Mouse (Mus musculus): Measurements from ENCODE around the gene Gna15. TPM values are rescaled to one million over a fixed set of nuclear protein-coding genes. Genes with fewer than 3 reads are reported as not detected.

Gene Gna15
- polyA plus RNA-seq, 1 experiment from 2014 or later, result 0.63 TPM

DNA sequence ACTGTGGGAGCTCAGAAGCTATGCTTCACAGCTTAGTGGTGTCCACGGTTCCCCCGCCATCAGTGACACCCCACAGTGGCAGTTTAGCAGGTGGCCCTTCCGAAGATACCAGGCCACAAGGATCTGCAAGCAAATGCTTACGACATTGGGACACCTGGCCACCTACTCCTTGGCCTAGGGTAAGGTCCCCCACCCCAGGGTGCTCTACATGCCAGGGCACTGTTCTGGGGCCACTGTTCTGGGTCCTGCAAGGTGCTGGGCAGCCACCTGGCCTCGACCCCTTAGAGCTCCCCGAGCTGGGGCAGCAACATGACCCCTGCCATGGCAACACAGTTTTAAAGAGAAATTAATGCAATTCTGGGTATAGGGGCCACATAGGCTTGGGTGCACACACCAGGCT is 28.9 kb downstream of the Gna15 start:
- H3K4me3 ChIP-seq, result peak overlapping the region; percentile 84
- peak overlapping the region; percentile 85 for H3K27ac ChIP-seq
- no peaks in the 10 kb centered on the region for H3K9me3 ChIP-seq
- peaks cover 48% of the 10 kb centered on the region for H3K4me1 ChIP-seq (replicated peaks)
- no peak for DNase-seq (ENCODE audit: low spot score)
- 78% methylated on average over 6 of the region's 6 CpGs for WGBS
- H3K36me3 ChIP-seq, result peaks cover 41% of the 10 kb centered on the region
- H3K27me3 ChIP-seq (ENCODE audit: insufficient read depth, poor library complexity, severe bottlenecking), result no peaks in the 10 kb centered on the region

DNA sequence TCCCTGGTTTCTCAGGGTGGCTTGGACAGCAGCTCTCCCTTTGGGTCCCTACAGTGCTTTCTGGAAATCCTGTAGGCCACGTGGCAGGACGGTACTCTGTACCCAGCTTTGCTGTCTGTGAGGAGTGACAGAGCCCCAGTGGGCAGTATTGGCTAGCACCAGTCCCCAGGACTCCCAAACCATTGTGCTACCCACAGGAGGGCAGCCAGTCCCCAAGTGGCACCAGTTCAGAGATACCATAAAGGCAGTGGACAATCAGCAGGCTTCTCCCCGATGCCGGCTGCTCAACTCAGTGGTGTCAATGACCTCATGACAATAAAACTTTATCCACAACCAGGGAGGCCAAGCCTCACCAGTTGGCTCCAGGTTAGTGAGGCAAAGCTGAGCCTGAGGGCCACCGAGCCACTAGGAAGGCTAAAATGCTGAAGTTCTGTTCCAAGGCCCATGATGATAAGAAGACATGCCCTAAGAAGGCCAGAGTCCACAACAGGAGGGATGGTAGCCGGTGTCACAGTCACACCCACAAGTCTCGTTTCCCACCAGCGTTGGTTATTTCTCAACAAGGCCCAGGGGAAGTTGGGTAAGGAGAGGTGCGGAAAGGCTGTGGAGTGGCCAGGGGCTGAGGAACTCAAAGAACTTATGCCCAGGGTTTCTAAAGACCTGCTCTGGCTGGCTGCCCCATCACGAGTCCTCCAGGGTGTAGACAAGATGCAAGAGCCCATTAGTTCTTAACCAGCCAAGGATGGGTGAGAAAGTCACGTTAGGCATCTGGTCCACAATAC is 29.6 kb downstream of the Gna15 start:
- peak overlapping the region; percentile 84 for H3K4me3 ChIP-seq
- peaks cover 47% of the 10 kb centered on the region for H3K4me1 ChIP-seq (replicated peaks)
- H3K27me3 ChIP-seq (ENCODE audit: insufficient read depth, poor library complexity, severe bottlenecking), result no peaks in the 10 kb centered on the region
- WGBS, result 91% methylated on average over 11 of the region's 11 CpGs
- DNase-seq (ENCODE audit: low spot score), result no peak
- H3K27ac ChIP-seq, result no peak overlapping the region
- no peaks in the 10 kb centered on the region for H3K9me3 ChIP-seq
- H3K36me3 ChIP-seq, result peaks cover 48% of the 10 kb centered on the region

DNA sequence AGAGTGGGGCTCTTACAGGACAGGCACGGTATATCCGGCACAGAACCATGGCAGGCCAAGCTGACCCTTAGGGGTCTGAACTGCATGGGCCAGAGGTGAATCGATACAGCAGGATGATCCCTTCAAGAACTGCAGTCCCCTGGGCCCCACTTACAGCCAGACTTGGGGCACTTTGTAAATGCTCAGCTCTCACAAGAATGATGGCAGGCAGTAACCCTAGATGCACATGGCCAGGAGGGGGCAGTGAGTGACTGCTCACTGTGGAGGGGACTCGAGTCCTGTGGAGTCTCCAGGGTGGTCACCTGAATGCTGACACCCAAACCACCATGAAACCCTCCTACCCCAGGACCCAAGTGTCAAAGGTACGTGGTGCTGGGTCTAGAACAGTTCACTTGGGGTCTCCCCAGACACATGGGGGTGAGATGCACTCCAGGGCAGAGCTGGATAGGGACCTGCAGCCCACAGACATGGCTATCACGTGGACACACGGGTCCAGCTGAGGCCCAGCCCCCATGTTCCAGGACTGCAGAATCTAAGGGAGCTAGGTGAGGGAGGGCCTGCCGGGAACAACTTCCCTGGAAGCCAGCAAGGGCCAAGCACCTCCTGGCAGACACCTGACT is 30.3 kb downstream of the Gna15 start:
- Histone ChIP-seq H3K4me3 (no peak overlapping the region), H3K4me1 (replicated peaks) (peaks cover 41% of the 10 kb centered on the region), H3K27me3 (ENCODE audit: insufficient read depth, poor library complexity, severe bottlenecking) (no peaks in the 10 kb centered on the region), H3K36me3 (peaks cover 55% of the 10 kb centered on the region), H3K27ac (no peak overlapping the region), H3K9me3 (no peaks in the 10 kb centered on the region)
- WGBS, result 88% methylated on average over 8 of the region's 8 CpGs
- DNase-seq (ENCODE audit: low spot score), result no peak

DNA sequence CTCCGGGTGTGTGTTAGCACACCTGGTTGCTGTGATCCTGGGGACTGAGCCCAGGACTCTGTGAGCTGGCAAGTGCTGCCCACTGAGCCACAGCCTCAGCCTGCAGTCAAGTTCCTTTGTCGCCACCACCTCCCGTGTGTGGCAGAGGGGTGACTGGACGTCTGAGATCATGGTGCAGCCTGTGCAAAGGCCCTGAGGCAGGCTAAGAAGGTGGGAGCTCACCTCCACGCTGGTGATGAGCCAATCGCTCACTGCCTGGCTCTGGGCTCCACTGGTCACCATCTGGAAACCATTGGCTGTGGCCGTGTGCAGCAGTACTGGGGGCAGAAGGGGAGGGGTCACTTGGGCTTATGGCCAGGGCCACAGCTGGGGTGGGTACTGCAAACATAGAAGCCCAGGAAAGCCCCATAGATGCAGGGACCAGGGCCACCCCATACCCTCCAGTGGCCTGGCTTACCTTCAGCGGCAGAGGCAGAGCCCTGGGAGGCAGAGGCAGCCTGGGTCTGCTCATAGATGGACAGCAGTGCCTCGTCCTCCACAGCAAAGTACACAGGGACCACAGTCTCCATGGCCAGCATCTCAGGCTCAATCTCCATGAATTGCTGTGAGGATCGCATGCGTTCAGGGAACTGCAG is 31.3 kb downstream of the Gna15 start:
- H3K27ac ChIP-seq, result no peak overlapping the region
- 91% methylated on average over 11 of the region's 11 CpGs for WGBS

DNA sequence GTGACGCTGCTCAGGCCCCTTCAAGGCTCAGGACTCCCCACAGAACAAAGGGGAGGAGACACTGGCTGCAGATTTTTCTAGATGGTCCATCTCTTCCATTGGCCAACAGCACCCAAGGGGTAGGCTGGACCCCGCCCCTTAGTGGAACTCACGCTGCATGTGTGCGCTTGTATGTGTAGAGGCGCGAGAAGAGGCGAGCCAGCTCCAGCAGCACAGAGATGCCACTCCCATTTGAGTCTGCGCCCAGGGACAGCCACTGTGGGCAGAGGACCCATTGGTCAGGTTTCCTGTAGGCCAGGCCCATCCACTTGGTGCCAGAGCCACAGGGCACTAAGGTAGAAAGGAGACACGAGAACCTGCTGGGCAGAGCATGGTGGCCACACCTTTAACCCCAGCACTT is 33.0 kb downstream of the Gna15 start:
- Histone ChIP-seq H3K9me3 (no peaks in the 10 kb centered on the region), H3K4me1 (replicated peaks) (peaks cover 32% of the 10 kb centered on the region), H3K36me3 (peaks cover 82% of the 10 kb centered on the region), H3K4me3 (no peak overlapping the region), H3K27me3 (ENCODE audit: insufficient read depth, poor library complexity, severe bottlenecking) (no peaks in the 10 kb centered on the region), H3K27ac (no peak overlapping the region)
- WGBS, result 93% methylated on average over 9 of the region's 9 CpGs
- DNase-seq (ENCODE audit: low spot score), result no peak

More for the DNA sequence above, 31.3 kb downstream of the Gna15 start:
- H3K27me3 ChIP-seq (ENCODE audit: insufficient read depth, poor library complexity, severe bottlenecking), result no peaks in the 10 kb centered on the region
- H3K4me3 ChIP-seq, result peak overlapping the region; percentile 25; the same call in 1 of the 2 replicates
- H3K4me1 ChIP-seq (replicated peaks), result peaks cover 32% of the 10 kb centered on the region
- no peak for DNase-seq (ENCODE audit: low spot score)
- H3K36me3 ChIP-seq, result peaks cover 65% of the 10 kb centered on the region
- no peaks in the 10 kb centered on the region for H3K9me3 ChIP-seq

DNA sequence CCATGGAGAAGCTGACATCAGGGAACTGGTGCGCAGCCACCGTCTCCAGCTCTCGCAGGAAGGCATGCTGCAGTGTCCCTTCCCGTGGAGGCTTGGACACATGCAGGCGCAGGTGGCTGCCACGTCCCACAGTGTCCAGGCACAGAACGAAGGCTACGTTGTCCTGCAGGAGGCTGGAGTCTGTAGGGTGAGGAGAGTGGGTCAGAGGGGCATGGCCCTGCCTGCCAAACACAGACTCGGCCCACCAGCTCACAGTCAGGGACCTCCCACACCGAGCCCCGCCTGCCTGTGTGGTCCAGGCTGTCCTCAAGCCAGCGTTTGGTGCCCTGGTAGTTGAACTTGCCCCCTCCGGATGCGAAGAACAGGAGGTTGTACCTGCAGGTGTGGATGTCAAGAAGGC is 34.1 kb downstream of the Gna15 start:
- H3K9me3 ChIP-seq, result no peaks in the 10 kb centered on the region
- H3K27ac ChIP-seq, result no peak overlapping the region
- H3K4me1 ChIP-seq (replicated peaks), result peaks cover 27% of the 10 kb centered on the region
- no peak overlapping the region for H3K4me3 ChIP-seq
- no peaks in the 10 kb centered on the region for H3K27me3 ChIP-seq (ENCODE audit: insufficient read depth, poor library complexity, severe bottlenecking)
- H3K36me3 ChIP-seq, result peaks cover 84% of the 10 kb centered on the region
- no peak for DNase-seq (ENCODE audit: low spot score)
- 85% methylated on average over 14 of the region's 14 CpGs for WGBS

DNA sequence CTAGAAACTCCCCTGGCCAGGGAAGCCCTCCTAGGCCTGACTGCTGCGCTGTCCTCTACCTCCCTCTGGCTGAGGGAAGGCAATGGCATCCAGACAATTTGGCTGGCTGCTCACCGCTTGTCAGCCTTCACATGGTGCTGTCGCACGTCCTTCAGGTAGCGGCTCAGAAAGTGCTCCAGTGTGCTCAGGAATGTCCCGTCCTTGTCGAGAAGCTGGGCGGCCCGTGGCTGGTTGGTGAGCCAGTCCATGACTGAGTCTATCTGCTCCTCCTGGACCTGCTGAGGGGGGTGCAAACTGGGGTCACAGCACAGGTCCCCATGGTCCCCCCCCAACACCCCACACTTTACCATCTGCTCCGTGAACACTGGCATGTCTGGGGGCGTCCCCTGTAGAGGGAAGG is 35.9 kb downstream of the Gna15 start:
- Histone ChIP-seq H3K27ac (no peak overlapping the region), H3K36me3 (peaks cover 73% of the 10 kb centered on the region), H3K27me3 (ENCODE audit: insufficient read depth, poor library complexity, severe bottlenecking) (no peaks in the 10 kb centered on the region), H3K9me3 (no peaks in the 10 kb centered on the region), H3K4me3 (no peak overlapping the region), H3K4me1 (replicated peaks) (peaks cover 22% of the 10 kb centered on the region)
- no peak for DNase-seq (ENCODE audit: low spot score)
- 88% methylated on average over 11 of the region's 11 CpGs for WGBS

DNA sequence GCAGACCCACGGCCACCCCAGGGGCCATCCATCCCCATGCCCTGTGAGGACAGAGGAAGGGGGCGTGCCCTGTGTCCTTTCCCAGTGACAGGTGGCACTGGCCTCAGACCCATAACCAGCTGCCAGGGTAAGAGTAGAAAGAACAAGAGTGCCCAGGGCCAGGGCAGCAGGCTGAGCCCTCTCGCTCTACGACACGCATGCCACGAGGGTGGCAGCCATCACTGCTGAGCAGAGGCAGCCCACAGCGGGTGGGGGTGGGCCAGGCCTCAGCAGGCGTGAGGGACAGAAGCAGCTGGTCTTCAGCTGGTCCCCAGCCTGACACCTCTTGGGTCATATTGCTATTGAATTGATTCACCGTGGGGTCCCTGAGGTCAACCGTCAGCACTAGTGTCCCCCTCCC is 37.5 kb downstream of the Gna15 start:
- 83% methylated on average over 10 of the region's 10 CpGs for WGBS
- peaks cover 36% of the 10 kb centered on the region for H3K4me1 ChIP-seq (replicated peaks)
- H3K27ac ChIP-seq, result no peak overlapping the region
- H3K9me3 ChIP-seq, result no peaks in the 10 kb centered on the region
- peaks cover 15% of the 10 kb centered on the region for H3K27me3 ChIP-seq (ENCODE audit: insufficient read depth, poor library complexity, severe bottlenecking)
- H3K36me3 ChIP-seq, result peaks cover 57% of the 10 kb centered on the region
- H3K4me3 ChIP-seq, result no peak overlapping the region
- DNase-seq (ENCODE audit: low spot score), result no peak

DNA sequence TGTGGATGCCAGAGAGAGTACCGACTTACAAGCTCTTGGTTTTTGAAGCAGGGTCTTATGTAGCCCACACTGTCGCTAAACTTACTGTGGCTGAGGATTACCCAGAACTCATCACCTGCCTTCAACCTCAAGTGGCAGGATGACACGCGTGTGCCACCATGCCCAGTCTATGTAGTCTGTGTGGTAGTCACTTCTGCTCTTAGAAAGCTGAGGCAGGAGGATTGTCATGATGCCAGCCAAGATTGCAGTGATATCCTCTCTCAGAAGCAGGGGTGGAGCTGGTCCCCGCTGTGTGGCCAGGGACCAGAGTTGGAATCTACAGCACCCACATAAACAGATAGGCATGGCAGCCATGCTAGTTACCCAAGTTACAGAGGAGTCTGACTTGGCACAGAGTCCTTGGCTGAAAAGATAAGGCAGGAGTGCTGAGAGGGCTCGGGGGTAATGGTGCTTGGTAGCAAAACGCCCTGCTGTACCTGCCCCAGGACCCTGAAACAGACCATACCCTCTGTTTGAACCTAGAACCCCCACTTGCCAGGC is 38.5 kb downstream of the Gna15 start:
- no peak overlapping the region for H3K27ac ChIP-seq
- no peak overlapping the region for H3K4me3 ChIP-seq
- no peaks in the 10 kb centered on the region for H3K9me3 ChIP-seq
- WGBS, result 76% methylated on average over 7 of the region's 7 CpGs
- H3K36me3 ChIP-seq, result peaks cover 48% of the 10 kb centered on the region
- no peak for DNase-seq (ENCODE audit: low spot score)
- peaks cover 42% of the 10 kb centered on the region for H3K4me1 ChIP-seq (replicated peaks)
- H3K27me3 ChIP-seq (ENCODE audit: insufficient read depth, poor library complexity, severe bottlenecking), result peaks cover 24% of the 10 kb centered on the region

DNA sequence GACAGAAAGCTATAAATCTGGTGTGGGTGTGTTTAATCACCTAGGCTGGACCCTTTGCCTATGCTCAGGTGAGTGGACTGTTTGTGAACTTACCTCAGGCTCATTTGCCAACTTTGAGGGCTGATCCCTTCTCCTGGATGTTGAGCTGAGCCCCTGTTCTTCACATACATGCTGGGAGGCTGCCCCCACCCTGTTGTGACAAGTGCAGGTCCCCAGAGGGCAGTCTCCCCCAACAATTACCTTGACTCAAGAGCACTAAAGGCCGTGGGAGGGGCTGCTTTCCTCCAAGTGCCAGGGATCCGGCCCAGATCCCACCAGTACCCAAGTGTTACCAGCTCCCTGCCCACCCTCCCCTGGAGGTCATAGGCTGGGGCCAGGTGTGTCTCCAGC is 39.0 kb downstream of the Gna15 start:
- H3K36me3 ChIP-seq, result peaks cover 43% of the 10 kb centered on the region
- H3K27ac ChIP-seq, result no peak overlapping the region
- H3K4me1 ChIP-seq (replicated peaks), result peaks cover 46% of the 10 kb centered on the region
- 44% methylated on average over 2 of the region's 2 CpGs for WGBS
- no peak for DNase-seq (ENCODE audit: low spot score)
- peaks cover 29% of the 10 kb centered on the region for H3K27me3 ChIP-seq (ENCODE audit: insufficient read depth, poor library complexity, severe bottlenecking)
- no peak overlapping the region for H3K4me3 ChIP-seq
- H3K9me3 ChIP-seq, result no peaks in the 10 kb centered on the region

DNA sequence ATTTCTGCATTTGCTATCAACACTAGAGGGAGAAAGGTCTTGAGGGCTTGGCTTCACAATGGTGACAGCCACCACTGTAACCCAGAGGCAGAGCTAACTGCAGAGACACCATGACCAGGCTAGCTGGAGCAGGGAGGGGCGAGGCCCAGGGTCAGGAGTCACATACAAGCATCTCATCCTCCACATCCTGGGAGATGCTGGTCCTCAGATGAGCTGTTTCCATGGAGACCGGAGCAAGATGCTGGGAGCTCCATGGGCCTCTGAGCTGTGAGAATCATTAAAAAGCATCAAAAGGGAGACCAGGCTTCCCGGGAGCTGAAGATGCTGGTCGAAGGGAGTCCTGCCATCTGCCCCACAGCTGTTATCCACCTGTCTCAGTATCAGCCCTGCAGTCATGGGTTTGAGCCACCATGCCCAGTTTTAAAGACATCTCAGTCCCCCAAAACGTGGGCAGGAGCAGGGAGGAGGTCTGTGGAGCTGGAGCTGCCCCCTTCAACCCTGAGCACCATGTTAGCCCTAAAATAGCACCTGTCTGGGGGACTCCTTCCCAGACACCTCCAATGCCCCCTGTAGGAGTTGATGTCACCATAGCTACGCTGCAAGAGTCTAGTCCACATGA is 39.5 kb downstream of the Gna15 start:
- peaks cover 49% of the 10 kb centered on the region for H3K4me1 ChIP-seq (replicated peaks)
- 58% methylated on average over 6 of the region's 6 CpGs for WGBS
- H3K4me3 ChIP-seq, result no peak overlapping the region
- peaks cover 32% of the 10 kb centered on the region for H3K27me3 ChIP-seq (ENCODE audit: insufficient read depth, poor library complexity, severe bottlenecking)
- peak overlapping the region; percentile 45; the same call in 1 of the 2 replicates for H3K27ac ChIP-seq
- peaks cover 38% of the 10 kb centered on the region for H3K36me3 ChIP-seq
- DNase-seq (ENCODE audit: low spot score), result no peak
- no peaks in the 10 kb centered on the region for H3K9me3 ChIP-seq

DNA sequence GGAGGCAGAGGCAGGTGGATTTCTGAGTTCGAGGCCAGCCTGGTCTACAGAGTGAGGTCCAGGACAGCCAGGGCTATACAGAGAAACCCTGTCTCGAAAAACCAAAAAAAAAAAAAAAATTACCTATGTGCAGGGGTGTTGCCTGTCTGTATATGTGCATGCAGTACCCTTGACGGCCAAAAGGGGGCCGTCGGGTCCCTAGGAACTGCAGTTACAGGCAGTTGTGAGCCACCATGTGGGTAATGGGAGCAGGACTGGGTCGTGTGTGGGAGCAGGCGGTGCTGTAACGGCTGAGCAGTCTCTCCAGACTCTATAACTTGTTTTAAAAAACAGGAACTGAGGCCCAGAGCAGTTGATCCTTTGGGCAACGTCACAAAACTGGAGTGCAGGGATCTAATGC is 40.0 kb downstream of the Gna15 start:
- Histone ChIP-seq H3K36me3 (peaks cover 32% of the 10 kb centered on the region), H3K27me3 (ENCODE audit: insufficient read depth, poor library complexity, severe bottlenecking) (peaks cover 35% of the 10 kb centered on the region), H3K9me3 (no peaks in the 10 kb centered on the region), H3K4me3 (no peak overlapping the region), H3K4me1 (replicated peaks) (peaks cover 49% of the 10 kb centered on the region), H3K27ac (no peak overlapping the region)
- peak; percentile 58 for DNase-seq (ENCODE audit: low spot score)
- 21% methylated on average over 9 of the region's 9 CpGs for WGBS

Measured in hindbrain, embryonic 10.5 days (tissue).